Mouse (Mus musculus): ENCODE measurements around the gene Ccdc141. TPM values are rescaled to one million over a fixed set of nuclear protein-coding genes. Genes with fewer than 3 reads are reported as not detected.
"Not testable (repeated sequence)": the region's sequence is repeated elsewhere in the genome, so short reads cannot be mapped to it uniquely, and the experiment has no call there.

The Ccdc141 gene
- total RNA-seq, 2 experiments from 2014 or later = 5.4 to 6.5 TPM

DNA sequence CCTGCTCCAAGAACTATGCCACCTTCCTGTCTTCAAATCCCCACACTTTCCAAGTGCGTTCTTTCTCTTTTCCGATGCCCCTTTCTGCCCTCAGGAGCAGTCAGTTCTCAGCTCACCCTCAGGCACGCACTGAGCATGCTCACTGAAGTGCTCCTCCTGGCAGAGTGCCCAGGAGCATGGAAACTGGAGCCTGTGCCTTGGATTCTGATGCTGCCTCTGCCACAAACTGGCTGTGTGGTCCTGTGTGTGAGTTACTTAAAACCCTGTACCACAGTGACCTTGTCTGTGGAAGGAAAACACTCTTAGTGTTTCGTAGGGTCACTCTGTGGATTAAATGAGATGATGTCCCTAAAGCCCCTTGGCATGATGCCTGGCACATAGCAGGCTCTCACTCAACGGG lies 96.5 kb downstream of the Ccdc141 start:
- no peak overlapping the region for H3K27ac ChIP-seq

DNA sequence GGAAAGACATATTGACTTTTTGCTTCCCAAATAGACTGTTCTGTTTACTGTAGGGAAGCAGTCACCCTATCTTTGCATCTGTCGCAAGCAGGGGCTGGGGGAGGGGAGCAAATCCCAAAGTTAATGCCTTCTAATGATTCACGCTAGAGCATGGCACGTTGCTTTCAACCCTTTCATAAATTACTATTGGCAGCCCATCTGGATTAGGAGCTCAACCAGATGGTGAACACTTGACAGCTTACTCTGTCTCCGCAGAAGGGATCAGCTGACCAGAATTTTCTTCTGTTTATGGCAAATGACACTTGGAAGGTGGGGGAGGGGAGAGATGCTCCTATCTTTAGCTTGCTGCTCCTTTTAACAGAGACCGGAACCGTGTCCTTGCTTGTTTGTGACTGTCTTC lies 105.1 kb downstream of the Ccdc141 start:
- no peak overlapping the region for H3K4me3 ChIP-seq
- intact Hi-C loops (cut with DNase I) = loop anchor here (10.0 kb wide), 1 partner anchor 280 kb away; no protein-coding TSS in a partner anchor
- no peak for DNase-seq
- no peak for TF ChIP-seq CTCF (IDR thresholded peaks at IDR 0.05)
- no peak overlapping the region for H3K27ac ChIP-seq

More for the DNA sequence above, 96.5 kb downstream of the Ccdc141 start:
- TF ChIP-seq CTCF (IDR thresholded peaks at IDR 0.05) = no peak
- H3K4me3 ChIP-seq = no peak overlapping the region
- DNase-seq = peak; percentile 37
- intact Hi-C loops (cut with DNase I) = no loop called here

GRCm38 (mm10) chr2:77061871-77062270 lies 108.6 kb downstream of the Ccdc141 start:
- intact Hi-C loops (cut with DNase I) = loop anchor here (2.0 to 10.0 kb wide), 2 partner anchors 143 to 283 kb away; no protein-coding TSS in a partner anchor
- DNase-seq = no peak
- no peak overlapping the region for H3K27ac ChIP-seq
- H3K4me3 ChIP-seq = no peak overlapping the region
- peak; percentile 81 for TF ChIP-seq CTCF (IDR thresholded peaks at IDR 0.05)

DNA sequence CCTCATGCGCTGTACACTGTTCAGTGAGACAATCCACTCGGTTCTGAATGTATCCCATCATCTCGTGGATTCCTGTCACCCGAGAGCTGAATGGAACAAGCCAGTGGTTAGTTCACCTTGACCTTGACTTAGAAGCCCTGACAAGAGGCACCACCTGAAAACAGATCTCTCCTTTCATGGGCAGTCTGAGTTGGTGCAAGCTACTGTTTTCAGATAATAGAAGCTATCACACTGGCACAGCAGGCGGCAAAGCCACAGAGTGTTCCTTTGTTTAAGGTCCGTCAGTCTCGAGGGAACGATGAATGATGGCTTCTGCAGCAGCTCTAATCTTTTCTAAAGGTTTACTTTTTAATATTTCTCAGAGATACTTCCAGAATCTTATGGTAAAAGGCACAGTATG lies 110.8 kb downstream of the Ccdc141 start:
- DNase-seq = no peak
- intact Hi-C loops (cut with DNase I) = no loop called here
- Histone ChIP-seq H3K4me3 (no peak overlapping the region), H3K27ac (no peak overlapping the region)
- no peak for TF ChIP-seq CTCF (IDR thresholded peaks at IDR 0.05)

GRCm38 (mm10) chr2:77056367-77056766 lies 114.1 kb downstream of the Ccdc141 start:
- no peak for DNase-seq
- intact Hi-C loops (cut with DNase I) = no loop called here
- Histone ChIP-seq H3K4me3 (no peak overlapping the region), H3K27ac (no peak overlapping the region)
- no peak for TF ChIP-seq CTCF (IDR thresholded peaks at IDR 0.05)

DNA sequence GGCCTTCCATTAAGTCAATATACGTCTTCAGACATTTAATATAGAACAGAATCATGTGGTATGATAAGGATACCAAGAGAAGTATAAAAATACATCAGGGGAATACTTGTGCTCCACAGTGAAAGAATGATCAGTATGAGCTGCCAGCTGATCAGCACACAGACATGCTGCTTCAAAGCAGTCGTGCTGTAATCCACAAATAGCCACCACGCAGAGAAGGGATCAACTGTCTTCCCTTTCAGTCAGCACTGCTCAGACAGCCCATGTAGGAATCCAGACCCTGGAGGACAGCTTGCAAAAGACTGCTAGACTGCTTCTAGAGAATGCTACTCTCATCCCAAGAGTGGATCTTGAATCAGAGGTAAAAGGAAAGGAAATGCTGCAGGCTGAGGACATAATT lies 127.5 kb downstream of the Ccdc141 start:
- Histone ChIP-seq H3K4me3 (peak overlapping the region; percentile 41), H3K27ac (peak overlapping the region; percentile 84)
- TF ChIP-seq CTCF (IDR thresholded peaks at IDR 0.05) = no peak
- DNase-seq = peak; percentile 57
- intact Hi-C loops (cut with DNase I) = no loop called here

DNA sequence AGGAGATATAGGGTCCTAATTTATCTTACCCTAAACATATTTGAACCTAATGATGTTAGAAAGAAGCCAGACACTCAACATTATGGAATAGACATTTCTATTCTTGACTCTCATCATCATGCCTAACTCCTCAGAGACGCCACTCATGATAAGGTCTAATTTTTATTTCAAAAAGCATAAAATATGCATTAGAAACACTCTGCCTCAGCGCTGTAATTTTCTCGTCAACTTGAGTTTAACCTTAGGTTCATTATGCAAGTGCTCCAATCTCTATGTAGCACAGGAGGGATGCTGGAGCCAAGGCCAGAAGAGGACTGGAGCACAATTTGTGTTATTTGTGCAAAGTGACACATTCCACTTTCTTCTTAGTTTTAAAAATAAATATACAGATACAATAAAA lies 130.8 kb downstream of the Ccdc141 start:
- intact Hi-C loops (cut with DNase I) = no loop called here
- Histone ChIP-seq H3K27ac (peak overlapping the region; percentile 63), H3K4me3 (no peak overlapping the region)
- no peak for TF ChIP-seq CTCF (IDR thresholded peaks at IDR 0.05)
- DNase-seq = no peak

DNA sequence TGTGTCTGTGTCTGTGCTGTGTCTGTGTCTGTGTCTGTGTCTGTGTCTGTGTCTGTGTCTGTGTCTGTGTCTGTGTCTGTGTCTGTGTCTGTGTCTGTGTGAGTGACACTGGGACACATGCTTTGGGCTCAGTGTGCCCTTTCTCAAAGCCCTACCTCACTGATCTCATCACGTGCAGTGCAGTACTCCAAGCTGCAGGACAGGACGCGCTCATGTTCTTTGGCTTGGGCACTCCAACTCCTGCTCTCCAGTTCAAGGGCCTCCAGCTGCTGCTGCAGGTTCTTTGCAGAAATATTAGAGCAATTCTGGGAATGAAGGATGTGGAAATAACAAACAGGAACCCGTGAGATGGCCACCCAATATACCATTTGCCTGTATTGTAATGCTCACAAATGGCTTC lies 131.2 kb downstream of the Ccdc141 start:
- peak; percentile 48 for DNase-seq
- Histone ChIP-seq H3K27ac (peak overlapping the region; percentile 63), H3K4me3 (no peak overlapping the region)
- TF ChIP-seq CTCF (IDR thresholded peaks at IDR 0.05) = no peak
- intact Hi-C loops (cut with DNase I) = no loop called here

GRCm38 (mm10) chr2:77037211-77037610 lies 133.2 kb downstream of the Ccdc141 start:
- peak; percentile 76 for DNase-seq
- intact Hi-C loops (cut with DNase I) = no loop called here
- H3K27ac ChIP-seq = peak overlapping the region; percentile 92
- H3K4me3 ChIP-seq = peak overlapping the region; percentile 68
- no peak for TF ChIP-seq CTCF (IDR thresholded peaks at IDR 0.05)

DNA sequence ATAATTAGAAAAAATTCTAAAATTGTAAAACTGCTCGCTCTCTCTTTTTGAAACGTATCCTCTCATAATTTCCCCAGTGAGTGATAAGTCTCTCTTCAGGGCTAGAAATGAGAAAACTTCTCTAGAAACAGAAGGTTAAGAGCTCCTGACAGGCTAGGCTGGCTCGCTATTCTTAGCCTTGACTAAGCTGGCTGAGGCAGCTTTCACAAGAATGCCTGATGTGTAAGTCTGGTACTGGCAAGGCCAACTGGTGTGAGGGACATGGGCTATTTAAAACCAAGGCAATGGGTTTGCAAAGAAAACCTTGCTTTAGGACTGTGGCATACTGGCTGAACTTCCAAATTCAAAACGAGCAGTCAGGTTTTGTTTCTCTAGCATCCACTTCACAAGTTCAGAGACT lies 136.3 kb downstream of the Ccdc141 start:
- TF ChIP-seq CTCF (IDR thresholded peaks at IDR 0.05) = no peak
- intact Hi-C loops (cut with DNase I) = loop anchor here (1.0 kb wide), 1 partner anchor 52 kb away; the partner anchor contains the start of gene Ttn
- peak overlapping the region; percentile 92 for H3K27ac ChIP-seq
- DNase-seq = peak; percentile 71
- peak overlapping the region; percentile 54 for H3K4me3 ChIP-seq

DNA sequence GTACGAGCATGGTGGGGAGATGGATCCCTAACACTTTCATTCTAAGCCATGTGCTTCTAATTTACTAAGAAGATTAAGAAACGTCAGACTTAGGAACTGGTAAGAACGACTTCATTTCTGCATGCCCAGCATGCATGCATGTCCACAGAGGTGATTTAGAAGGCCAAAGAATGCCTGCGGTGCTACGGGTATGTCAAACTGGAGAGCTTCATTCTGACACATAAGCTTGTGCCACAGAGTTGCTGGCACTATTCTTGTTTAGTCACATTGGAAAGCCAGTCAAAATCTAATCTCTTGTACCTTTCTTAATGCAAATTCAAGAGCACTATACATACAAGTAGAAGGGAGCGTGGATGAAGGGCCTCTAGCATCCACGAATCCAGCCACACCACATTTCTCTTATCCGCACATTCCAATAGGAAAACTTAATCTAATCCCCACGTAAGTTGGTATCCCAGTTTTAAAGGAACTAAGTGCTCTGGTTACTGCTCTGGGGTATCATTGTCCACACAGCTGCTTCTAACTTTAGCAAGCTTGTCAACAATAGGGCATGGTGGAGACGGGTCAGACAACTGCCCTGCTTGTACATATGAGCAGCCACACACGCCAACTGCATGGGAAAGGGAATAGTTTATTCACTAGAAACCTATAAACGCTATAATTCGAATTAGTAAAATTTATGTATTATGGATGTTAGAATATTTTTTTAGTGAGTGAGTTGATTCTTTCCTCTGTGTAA lies 136.9 kb downstream of the Ccdc141 start:
- intact Hi-C loops (cut with DNase I) = loop anchor here (1.0 kb wide), 1 partner anchor 51 kb away; the partner anchor contains the start of gene Ttn
- peak overlapping the region; percentile 54 for H3K4me3 ChIP-seq
- TF ChIP-seq CTCF (IDR thresholded peaks at IDR 0.05) = no peak
- DNase-seq = peak; percentile 44
- H3K27ac ChIP-seq = peak overlapping the region; percentile 92

DNA sequence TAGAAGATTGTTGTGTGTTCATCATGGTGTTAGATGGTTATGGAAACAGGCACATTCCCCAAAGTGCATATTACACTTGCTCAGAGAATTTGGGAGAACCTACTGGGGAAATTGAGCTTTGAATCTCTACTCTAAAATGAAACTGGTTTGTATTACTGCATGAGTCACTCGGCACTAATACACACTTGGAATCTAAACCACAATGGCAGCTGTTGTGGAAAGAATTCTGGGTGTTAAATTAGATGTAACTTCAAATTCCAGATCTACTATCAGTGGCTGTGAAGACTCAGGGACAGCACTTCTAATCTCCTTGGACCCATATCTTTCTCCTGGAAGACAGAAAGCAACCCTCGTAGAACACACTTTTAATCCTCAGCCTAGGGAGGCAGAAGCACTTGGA lies 149.8 kb downstream of the Ccdc141 start:
- TF ChIP-seq CTCF (IDR thresholded peaks at IDR 0.05) = no peak
- intact Hi-C loops (cut with DNase I) = no loop called here
- no peak overlapping the region for H3K4me3 ChIP-seq
- H3K27ac ChIP-seq = peak overlapping the region; percentile 61
- no peak for DNase-seq

- Histone ChIP-seq H3K27ac (no peak overlapping the region), H3K4me3 (no peak overlapping the region)
- no peak for TF ChIP-seq CTCF (IDR thresholded peaks at IDR 0.05)
- intact Hi-C loops (cut with DNase I) = no loop called here
- no peak for DNase-seq
Measured at GRCm38 (mm10) chr2:77017735-77018134, 152.7 kb downstream of the Ccdc141 start.

DNA sequence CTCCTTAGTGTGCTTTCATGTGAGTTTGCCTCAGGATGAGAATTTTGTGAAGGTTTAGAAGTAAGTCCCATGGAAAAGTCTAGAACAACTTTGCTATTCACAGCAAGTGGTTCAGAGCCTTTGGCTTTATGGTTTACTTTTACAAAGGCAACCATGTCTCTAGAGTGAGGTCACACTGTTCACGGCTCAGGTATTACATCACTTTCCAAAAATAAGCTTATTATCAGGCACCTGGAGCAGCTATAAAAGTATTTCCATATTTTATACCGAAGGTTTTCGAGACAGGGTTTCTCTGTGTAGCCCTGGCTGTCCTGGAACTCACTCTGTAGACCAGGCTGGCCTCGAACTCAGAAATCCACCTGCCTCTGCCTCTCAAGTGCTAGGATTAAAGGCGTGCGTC lies 157.0 kb downstream of the Ccdc141 start:
- H3K4me3 ChIP-seq; intact Hi-C loops (cut with DNase I); DNase-seq: not testable (repeated sequence)
- peak overlapping the region; percentile 56 for H3K27ac ChIP-seq
